Mouse (Mus musculus): ENCODE measurements around the gene Glul. TPM values are rescaled to one million over a fixed set of nuclear protein-coding genes. Genes with fewer than 3 reads are reported as not detected.

Glul gene
- polyA plus RNA-seq, 1 experiment = 31.6 TPM

DNA sequence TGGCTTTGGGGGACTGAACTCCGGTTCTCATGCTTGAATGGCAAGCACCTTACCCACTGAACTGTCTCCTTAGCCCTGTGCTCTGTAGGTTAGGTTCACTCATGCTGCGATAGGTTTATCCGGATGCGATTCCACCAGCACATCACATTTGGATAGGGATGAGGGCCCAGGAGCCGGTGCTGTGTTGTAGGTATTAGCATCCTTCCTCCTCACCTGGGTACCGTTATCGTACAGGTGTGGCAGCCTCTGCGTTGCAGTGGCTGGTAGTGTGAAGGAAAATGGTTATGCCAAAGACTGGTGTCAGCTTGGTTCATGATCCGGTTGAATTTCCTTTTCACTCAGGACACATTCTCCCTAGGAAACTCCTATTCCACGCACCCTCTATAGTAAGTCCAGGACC, 9.6 kb upstream of the Glul start:
- TF ChIP-seq MYOG (IDR thresholded peaks at IDR 0.05; ENCODE audit: control insufficient read depth, extremely low read depth, insufficient read length) (no peak), USF1 (IDR thresholded peaks at IDR 0.05; ENCODE audit: low read depth) (no peak), MAX (IDR thresholded peaks at IDR 0.05) (no peak), FOSL1 (IDR thresholded peaks at IDR 0.05; ENCODE audit: insufficient read depth, low read length, poor library complexity, severe bottlenecking) (no peak), CEBPB (IDR thresholded peaks at IDR 0.05; ENCODE audit: low read depth) (no peak), MYOD1 (IDR thresholded peaks at IDR 0.05; ENCODE audit: control insufficient read depth, insufficient read length, low read depth) (no peak), CTCF (IDR thresholded peaks at IDR 0.05; ENCODE audit: control insufficient read depth, insufficient read depth, insufficient read length) (no peak)
- H3ac ChIP-seq (ENCODE audit: control insufficient read depth, insufficient read length, low read depth) = no peak overlapping the region
- no peak overlapping the region for H3K4me3 ChIP-seq (ENCODE audit: insufficient read depth, poor library complexity, severe bottlenecking)
- H3K36me3 ChIP-seq (ENCODE audit: control insufficient read depth, insufficient read depth) = no peaks in the 10 kb centered on the region
- no peaks in the 10 kb centered on the region for H3K79me2 ChIP-seq (ENCODE audit: control insufficient read depth, insufficient read depth)
- no peaks in the 10 kb centered on the region for H3K79me3 ChIP-seq (ENCODE audit: low read depth)
- peaks cover 27% of the 10 kb centered on the region for H3K27me3 ChIP-seq (ENCODE audit: control insufficient read depth, insufficient read depth, insufficient read length)

DNA sequence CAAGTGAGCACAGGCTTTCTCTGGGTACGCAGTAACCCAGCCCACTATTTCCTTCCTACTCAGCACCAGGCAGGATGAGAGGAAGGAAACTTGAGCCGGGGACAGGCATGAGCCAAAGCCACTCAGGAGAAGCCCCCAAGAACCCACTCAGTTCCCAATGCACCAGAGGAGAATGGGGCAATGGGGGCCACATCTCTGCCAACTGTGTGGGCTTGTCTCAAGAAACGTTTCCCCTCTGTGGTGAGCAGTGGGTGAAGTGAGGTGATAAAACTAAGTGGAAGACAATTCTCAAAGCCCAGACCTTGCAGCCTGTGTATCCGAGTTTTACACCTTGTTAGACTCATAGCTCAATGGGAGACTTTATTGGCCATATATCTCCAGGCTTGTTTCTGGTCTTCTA, 8.3 kb upstream of the Glul start, which contains the start of gene Teddm1a:
TSS of gene Teddm1a (plus strand) at position 301 of the 400 bp plus-strand sequence.
- no peaks in the 10 kb centered on the region for H3K79me2 ChIP-seq (ENCODE audit: control insufficient read depth, insufficient read depth)
- H3ac ChIP-seq (ENCODE audit: control insufficient read depth, insufficient read length, low read depth) = no peak within 1 kb of the TSS
- peaks cover 24% of the 10 kb centered on the region for H3K27me3 ChIP-seq (ENCODE audit: control insufficient read depth, insufficient read depth, insufficient read length)
- no peak for TF ChIP-seq MYOD1 (IDR thresholded peaks at IDR 0.05; ENCODE audit: control insufficient read depth, insufficient read length, low read depth)
- no peak for TF ChIP-seq CTCF (IDR thresholded peaks at IDR 0.05; ENCODE audit: control insufficient read depth, insufficient read depth, insufficient read length)
- TF ChIP-seq USF1 (IDR thresholded peaks at IDR 0.05; ENCODE audit: low read depth) = no peak
- TF ChIP-seq CEBPB (IDR thresholded peaks at IDR 0.05; ENCODE audit: low read depth) = no peak
- TF ChIP-seq FOSL1 (IDR thresholded peaks at IDR 0.05; ENCODE audit: insufficient read depth, low read length, poor library complexity, severe bottlenecking) = no peak
- no peak for TF ChIP-seq MYOG (IDR thresholded peaks at IDR 0.05; ENCODE audit: control insufficient read depth, extremely low read depth, insufficient read length)
- TF ChIP-seq MAX (IDR thresholded peaks at IDR 0.05) = no peak
- no peaks in the 10 kb centered on the region for H3K36me3 ChIP-seq (ENCODE audit: control insufficient read depth, insufficient read depth)
- H3K79me3 ChIP-seq (ENCODE audit: low read depth) = no peaks in the 10 kb centered on the region
- no peak within 1 kb of the TSS for H3K4me3 ChIP-seq (ENCODE audit: insufficient read depth, poor library complexity, severe bottlenecking)

DNA sequence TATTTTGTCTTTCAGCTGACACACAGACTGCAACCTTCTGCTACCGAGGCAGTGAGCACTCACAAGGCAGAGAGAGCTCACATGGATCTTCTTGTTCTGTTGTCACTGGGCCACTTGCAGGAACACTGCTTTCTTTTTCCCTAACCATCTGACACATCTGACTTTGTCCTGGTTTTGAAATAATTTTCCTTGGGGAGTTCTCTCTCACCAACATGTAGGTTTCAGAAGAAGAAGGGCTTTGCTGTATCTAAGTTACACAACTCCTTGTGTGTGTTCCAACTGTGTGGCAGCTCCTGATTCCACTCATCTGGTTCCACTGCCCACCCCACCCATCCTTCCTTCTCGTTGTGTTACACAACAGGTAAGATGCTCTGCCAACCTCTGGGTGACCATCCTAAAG, 6.0 kb upstream of the Glul start:
- H3K79me2 ChIP-seq (ENCODE audit: control insufficient read depth, insufficient read depth) = no peaks in the 10 kb centered on the region

DNA sequence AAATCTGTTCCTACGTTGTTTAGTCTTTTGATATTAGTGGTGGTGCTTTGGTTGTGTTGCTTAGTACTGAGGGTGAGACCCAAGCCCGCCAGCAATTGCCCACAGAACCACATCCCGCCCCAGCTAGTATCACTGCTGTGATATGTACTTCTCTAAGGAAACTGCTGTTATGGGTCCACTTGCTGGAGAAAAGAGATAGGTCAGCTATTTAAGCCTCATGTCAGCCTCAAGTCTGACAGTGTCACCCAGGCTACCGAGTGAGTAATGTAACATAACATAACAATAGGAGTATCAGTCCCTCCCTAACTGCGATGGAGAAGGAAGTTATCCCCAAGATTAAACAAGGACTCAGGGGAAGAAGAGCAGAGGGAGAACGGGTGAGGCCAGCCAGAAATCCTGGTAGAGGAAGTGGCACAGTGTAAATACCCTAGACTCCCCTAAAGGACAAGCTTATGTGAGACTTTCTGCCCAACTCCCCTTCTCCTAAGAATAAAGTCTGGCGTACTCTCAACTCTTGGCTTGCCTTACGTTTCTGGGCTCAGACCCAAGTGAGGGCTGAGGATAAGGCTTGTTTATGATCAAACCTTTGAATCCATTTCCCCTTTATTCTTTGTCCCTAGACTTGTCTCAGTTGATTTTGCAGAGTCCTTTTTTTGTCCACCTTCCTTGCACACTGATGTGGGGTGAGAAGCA, 5.4 kb upstream of the Glul start:
- no peaks in the 10 kb centered on the region for H3K36me3 ChIP-seq (ENCODE audit: control insufficient read depth, insufficient read depth)
- H3K27me3 ChIP-seq (ENCODE audit: control insufficient read depth, insufficient read depth, insufficient read length) = peaks cover 16% of the 10 kb centered on the region
- H3K79me3 ChIP-seq (ENCODE audit: low read depth) = no peaks in the 10 kb centered on the region
- no peak overlapping the region for H3K4me3 ChIP-seq (ENCODE audit: insufficient read depth, poor library complexity, severe bottlenecking)
- H3ac ChIP-seq (ENCODE audit: control insufficient read depth, insufficient read length, low read depth) = no peak overlapping the region
- TF ChIP-seq FOSL1 (IDR thresholded peaks at IDR 0.05; ENCODE audit: insufficient read depth, low read length, poor library complexity, severe bottlenecking) (no peak), CEBPB (IDR thresholded peaks at IDR 0.05; ENCODE audit: low read depth) (no peak), MYOD1 (IDR thresholded peaks at IDR 0.05; ENCODE audit: control insufficient read depth, insufficient read length, low read depth) (no peak), USF1 (IDR thresholded peaks at IDR 0.05; ENCODE audit: low read depth) (no peak), MYOG (IDR thresholded peaks at IDR 0.05; ENCODE audit: control insufficient read depth, extremely low read depth, insufficient read length) (no peak), MAX (IDR thresholded peaks at IDR 0.05) (no peak), CTCF (IDR thresholded peaks at IDR 0.05; ENCODE audit: control insufficient read depth, insufficient read depth, insufficient read length) (no peak)
- H3K79me2 ChIP-seq (ENCODE audit: control insufficient read depth, insufficient read depth) = no peaks in the 10 kb centered on the region

More for the DNA sequence above, 6.0 kb upstream of the Glul start:
- H3K79me3 ChIP-seq (ENCODE audit: low read depth) = no peaks in the 10 kb centered on the region
- H3ac ChIP-seq (ENCODE audit: control insufficient read depth, insufficient read length, low read depth) = no peak overlapping the region
- no peaks in the 10 kb centered on the region for H3K36me3 ChIP-seq (ENCODE audit: control insufficient read depth, insufficient read depth)
- TF ChIP-seq MAX (IDR thresholded peaks at IDR 0.05) (no peak), CEBPB (IDR thresholded peaks at IDR 0.05; ENCODE audit: low read depth) (no peak), CTCF (IDR thresholded peaks at IDR 0.05; ENCODE audit: control insufficient read depth, insufficient read depth, insufficient read length) (no peak), USF1 (IDR thresholded peaks at IDR 0.05; ENCODE audit: low read depth) (no peak), FOSL1 (IDR thresholded peaks at IDR 0.05; ENCODE audit: insufficient read depth, low read length, poor library complexity, severe bottlenecking) (no peak), MYOG (IDR thresholded peaks at IDR 0.05; ENCODE audit: control insufficient read depth, extremely low read depth, insufficient read length) (no peak), MYOD1 (IDR thresholded peaks at IDR 0.05; ENCODE audit: control insufficient read depth, insufficient read length, low read depth) (no peak)
- H3K4me3 ChIP-seq (ENCODE audit: insufficient read depth, poor library complexity, severe bottlenecking) = no peak overlapping the region
- peaks cover 16% of the 10 kb centered on the region for H3K27me3 ChIP-seq (ENCODE audit: control insufficient read depth, insufficient read depth, insufficient read length)

DNA sequence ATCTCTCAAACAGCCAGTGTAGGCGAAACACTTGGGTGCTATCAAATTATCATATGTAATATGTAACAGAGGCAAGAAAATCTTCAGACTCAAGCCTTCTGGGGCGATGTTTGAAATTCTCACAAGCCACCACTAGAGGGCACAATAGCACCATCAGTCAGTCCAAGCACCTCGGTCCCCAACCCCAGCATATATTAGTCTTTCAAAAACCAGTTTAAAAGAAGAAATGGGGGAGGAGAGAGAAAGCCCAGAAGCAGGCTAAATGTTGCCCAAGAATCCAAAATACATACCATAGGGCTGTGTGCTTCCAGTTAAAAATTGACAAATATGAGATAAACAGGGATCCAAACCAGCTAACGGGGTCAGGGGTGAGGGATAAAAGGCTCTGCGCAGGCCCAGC, 4.8 kb upstream of the Glul start:
- peaks cover 16% of the 10 kb centered on the region for H3K27me3 ChIP-seq (ENCODE audit: control insufficient read depth, insufficient read depth, insufficient read length)
- no peaks in the 10 kb centered on the region for H3K79me2 ChIP-seq (ENCODE audit: control insufficient read depth, insufficient read depth)
- H3K4me3 ChIP-seq (ENCODE audit: insufficient read depth, poor library complexity, severe bottlenecking) = no peak overlapping the region
- H3ac ChIP-seq (ENCODE audit: control insufficient read depth, insufficient read length, low read depth) = no peak overlapping the region
- H3K79me3 ChIP-seq (ENCODE audit: low read depth) = no peaks in the 10 kb centered on the region
- no peaks in the 10 kb centered on the region for H3K36me3 ChIP-seq (ENCODE audit: control insufficient read depth, insufficient read depth)
- no peak for TF ChIP-seq MAX (IDR thresholded peaks at IDR 0.05)
- no peak for TF ChIP-seq MYOD1 (IDR thresholded peaks at IDR 0.05; ENCODE audit: control insufficient read depth, insufficient read length, low read depth)
- TF ChIP-seq CEBPB (IDR thresholded peaks at IDR 0.05; ENCODE audit: low read depth) = no peak
- no peak for TF ChIP-seq USF1 (IDR thresholded peaks at IDR 0.05; ENCODE audit: low read depth)
- TF ChIP-seq MYOG (IDR thresholded peaks at IDR 0.05; ENCODE audit: control insufficient read depth, extremely low read depth, insufficient read length) = no peak
- TF ChIP-seq CTCF (IDR thresholded peaks at IDR 0.05; ENCODE audit: control insufficient read depth, insufficient read depth, insufficient read length) = no peak
- no peak for TF ChIP-seq FOSL1 (IDR thresholded peaks at IDR 0.05; ENCODE audit: insufficient read depth, low read length, poor library complexity, severe bottlenecking)

All from C2C12 (cell line).